28 mouse cellular contexts compared by ENCODE assay signal in the genomic region with DNA sequence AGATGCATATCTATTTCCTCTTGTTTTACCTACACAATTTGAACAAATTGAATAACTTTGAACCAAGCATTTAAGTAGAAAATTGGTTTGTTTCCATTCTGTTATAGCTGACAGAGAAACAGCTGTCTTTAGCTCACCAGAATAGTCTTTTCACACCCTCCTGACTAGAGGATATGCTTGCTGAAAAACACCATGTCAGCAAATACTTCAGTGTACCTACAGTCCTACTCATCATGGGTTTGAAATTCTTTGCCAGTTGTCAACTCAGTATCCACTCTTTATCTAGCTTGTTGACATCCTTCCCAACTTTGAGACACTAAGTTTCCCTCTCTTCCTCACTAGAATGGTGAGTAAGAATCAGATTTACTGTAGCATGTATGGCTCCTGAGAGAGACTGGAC.
"Had no signal": no experiment of that assay in that cellular context is flagged by ENCODE, and none has a peak within 500 bp of the region (broad histone marks: within the 10 kb centered on the region; RNA-seq: fewer than 3 reads in every experiment).

No protein-coding gene starts in this region.

- H3K9ac ChIP-seq: embryonic facial prominence, embryonic 12.5 days; embryonic facial prominence, embryonic 13.5 days; embryonic facial prominence, embryonic 15.5 days; forebrain, embryonic 12.5 days; forebrain, embryonic 13.5 days; forebrain, embryonic 15.5 days; forebrain, postnatal 0 days had no signal

- H3K4me1 ChIP-seq: embryonic facial prominence, embryonic 10.5 days; embryonic facial prominence, embryonic 12.5 days; embryonic facial prominence, embryonic 13.5 days; embryonic facial prominence, embryonic 15.5 days; forebrain, embryonic 10.5 days; forebrain, embryonic 12.5 days; forebrain, embryonic 13.5 days; forebrain, embryonic 15.5 days; heart, embryonic 10.5 days had no signal

- H3K4me2 ChIP-seq: embryonic facial prominence, embryonic 12.5 days; embryonic facial prominence, embryonic 13.5 days; embryonic facial prominence, embryonic 15.5 days; forebrain, embryonic 12.5 days; forebrain, embryonic 13.5 days; forebrain, embryonic 15.5 days; heart, embryonic 11.5 days had no signal

- DNase-seq: cerebellum, adult 9-10 months; cerebellum, adult 9-11 months; cerebellum, postnatal 10 days; cerebellum, postnatal 14 days; cerebellum, postnatal 25 days; cerebellum, postnatal 36 days; embryo, embryonic 11 days; forebrain, postnatal 0 days; gastrocnemius, adult 2 months; gastrocnemius, postnatal 10 days; gastrocnemius, postnatal 14 days; gastrocnemius, postnatal 25 days; gastrocnemius, postnatal 36 days; heart, adult 11 months; heart, adult 18-20 months; heart, adult 2 months had no signal

- H3K4me3 ChIP-seq: embryonic facial prominence, embryonic 10.5 days; embryonic facial prominence, embryonic 12.5 days; embryonic facial prominence, embryonic 13.5 days; embryonic facial prominence, embryonic 15.5 days; erythroblast, embryonic 14.5 days; forebrain, embryonic 10.5 days; forebrain, embryonic 12.5 days; forebrain, embryonic 13.5 days; forebrain, embryonic 15.5 days; gastrocnemius, adult 2 months; heart, adult 2 months; heart, embryonic 10.5 days had no signal

- H3K27ac ChIP-seq: embryonic facial prominence, embryonic 10.5 days; embryonic facial prominence, embryonic 12.5 days; embryonic facial prominence, embryonic 13.5 days; embryonic facial prominence, embryonic 15.5 days; forebrain, embryonic 10.5 days; forebrain, embryonic 12.5 days; forebrain, embryonic 13.5 days; forebrain, embryonic 15.5 days; gastrocnemius, adult 2 months; heart, adult 2 months; heart, embryonic 10.5 days had no signal

- ATAC-seq: forebrain, embryonic 13.5 days; forebrain, embryonic 15.5 days; forebrain, embryonic 16.5 days; forebrain, postnatal 0 days had no signal

- H3K27me3 ChIP-seq: embryonic facial prominence, embryonic 12.5 days; embryonic facial prominence, embryonic 13.5 days; embryonic facial prominence, embryonic 15.5 days; forebrain, embryonic 12.5 days; forebrain, embryonic 13.5 days; forebrain, embryonic 15.5 days had no signal

- H3K9me3 ChIP-seq: embryonic facial prominence, embryonic 10.5 days; embryonic facial prominence, embryonic 12.5 days; embryonic facial prominence, embryonic 13.5 days; embryonic facial prominence, embryonic 15.5 days; forebrain, embryonic 10.5 days; forebrain, embryonic 12.5 days; forebrain, embryonic 13.5 days; forebrain, embryonic 15.5 days; heart, embryonic 10.5 days had no signal

- H3K36me3 ChIP-seq: embryonic facial prominence, embryonic 10.5 days; embryonic facial prominence, embryonic 12.5 days; embryonic facial prominence, embryonic 13.5 days; embryonic facial prominence, embryonic 15.5 days; forebrain, embryonic 10.5 days; forebrain, embryonic 12.5 days; forebrain, embryonic 15.5 days; heart, embryonic 10.5 days had no signal
